Mouse (Mus musculus) kidney, adult 2 months (tissue): Measurements from ENCODE around the gene Nrap.

Source experiments
- CTCF ChIP-seq: fragments of 200-500 bp; conservative IDR thresholded peaks from 2 replicates; pipeline ENCODE4 v1.5.1; 2011; ENCODE audit warnings: low read depth, mild to moderate bottlenecking, control low read depth, low read length, moderate library complexity, mixed read lengths; ENCODE audit not compliant: insufficient read depth, insufficient read length
- POLR2A ChIP-seq: fragments of 200-500 bp; IDR thresholded peaks from one replicate; pipeline ENCODE4 v1.6.1; 2011; ENCODE audit warnings: low read depth, low read length, control low read depth

- TF ChIP-seq POLR2A (no peak), CTCF (no peak)
These were observed 43.1 kb downstream of the Nrap start for GRCm38 (mm10) chr19:56346750-56347149.
